Mouse (Mus musculus): ENCODE results near the gene Mrpl52.

- TF ChIP-seq CTCF (IDR thresholded peaks at IDR 0.05; ENCODE audit: control insufficient read depth, insufficient read depth, insufficient read length) (no peak), MYOD1 (IDR thresholded peaks at IDR 0.05; ENCODE audit: control insufficient read depth, insufficient read length, low read depth) (no peak), FOSL1 (IDR thresholded peaks at IDR 0.05; ENCODE audit: insufficient read depth, low read length, poor library complexity, severe bottlenecking) (no peak), MAX (IDR thresholded peaks at IDR 0.05) (no peak), MYOG (IDR thresholded peaks at IDR 0.05; ENCODE audit: control insufficient read depth, extremely low read depth, insufficient read length) (no peak), USF1 (IDR thresholded peaks at IDR 0.05; ENCODE audit: low read depth) (no peak), CEBPB (IDR thresholded peaks at IDR 0.05; ENCODE audit: low read depth) (no peak)
Measured at GRCm38 (mm10) chr14:54430406-54431145, 3.9 kb downstream of the Mrpl52 start.
